Mouse (Mus musculus): ENCODE measurements at regions not wholly inside any gene's neighbourhood (a gene's known extent, or its start where the extent isn't known, plus 50 kb on each side); places are given as distances from the start of the nearest gene placed in this dataset.
"Not testable (repeated sequence)": the region's sequence is repeated elsewhere in the genome, so short reads cannot be mapped to it uniquely, and the experiment has no call there.

GRCm38 (mm10) chr10:29044781-29045180, 58.7 kb upstream of the 2310057J18Rik start:
- DNase-seq (ENCODE audit: low read depth, low spot score) = not testable (repeated sequence)

GRCm38 (mm10) chr10:29087823-29088222, 55.8 kb upstream of the Soga3 start:
- DNase-seq (ENCODE audit: low read depth, low spot score) = peak; percentile 78
